Mouse (Mus musculus) liver, postnatal 0 days (tissue): ENCODE data around the gene Tbxas1.

ENCODE experiments used
- CTCF ChIP-seq: sonication (generic); IDR thresholded peaks from 2 replicates; pipeline ENCODE4 v1.5.1; 2016; ENCODE audit warnings: antibody characterized with exemption, low read depth
- EP300 ChIP-seq: IDR thresholded peaks from 2 replicates; pipeline ENCODE4 v1.6.1; 2016; ENCODE audit warnings: antibody characterized with exemption, low read depth, mild to moderate bottlenecking

GRCm38 (mm10) chr6:38834727-38835126 lies 40.5 kb upstream of the Tbxas1 start:
- no peak for TF ChIP-seq CTCF
- no peak for TF ChIP-seq EP300
